Mouse (Mus musculus): ENCODE data around the gene Nemf. TPM values are rescaled to one million over a fixed set of nuclear protein-coding genes. Genes with fewer than 3 reads are reported as not detected.
"Not testable (repeated sequence)": the region's sequence is repeated elsewhere in the genome, so short reads cannot be mapped to it uniquely, and the experiment has no call there.

Gene Nemf
- polyA plus RNA-seq, 1 experiment = 43.5 TPM

GRCm38 (mm10) chr12:69389273-69389938 lies 32.4 kb upstream of the Nemf start:
- 65% methylated on average over 7 of the region's 7 CpGs for WGBS
- TF ChIP-seq POLR2A (IDR thresholded peaks at IDR 0.05; ENCODE audit: borderline replicate concordance, control insufficient read depth, low read depth, low read length) = no peak

GRCm38 (mm10) chr12:69388321-69388869 lies 31.4 kb upstream of the Nemf start:
- H3K27ac ChIP-seq (ENCODE audit: control insufficient read depth, insufficient read depth, low read depth, low read length, poor library complexity) = no peak overlapping the region
- TF ChIP-seq CTCF (IDR thresholded peaks at IDR 0.05; ENCODE audit: control insufficient read depth, insufficient read depth, low read length) = no peak
- TF ChIP-seq POLR2A (IDR thresholded peaks at IDR 0.05; ENCODE audit: borderline replicate concordance, control insufficient read depth, low read depth, low read length) = no peak
- WGBS = 91% methylated on average over 10 of the region's 10 CpGs
- no peak overlapping the region for H3K4me3 ChIP-seq (replicated peaks; ENCODE audit: control insufficient read depth, low read depth, low read length)
- H3K4me1 ChIP-seq (ENCODE audit: control insufficient read depth, insufficient read depth, low read length) = no peaks in the 10 kb centered on the region; the same call in 1 of the 2 replicates

More at GRCm38 (mm10) chr12:69389273-69389938, 32.4 kb upstream of the Nemf start:
- no peak overlapping the region for H3K27ac ChIP-seq (ENCODE audit: control insufficient read depth, insufficient read depth, low read depth, low read length, poor library complexity)
- H3K4me3 ChIP-seq (replicated peaks; ENCODE audit: control insufficient read depth, low read depth, low read length) = no peak overlapping the region
- H3K4me1 ChIP-seq (ENCODE audit: control insufficient read depth, insufficient read depth, low read length) = no peaks in the 10 kb centered on the region; the same call in 1 of the 2 replicates

GRCm38 (mm10) chr12:69386281-69386732 lies 29.3 kb upstream of the Nemf start:
- H3K4me3 ChIP-seq (replicated peaks; ENCODE audit: control insufficient read depth, low read depth, low read length); H3K4me1 ChIP-seq (ENCODE audit: control insufficient read depth, insufficient read depth, low read length); H3K27ac ChIP-seq (ENCODE audit: control insufficient read depth, insufficient read depth, low read depth, low read length, poor library complexity): not testable (repeated sequence)
- 67% methylated on average over 12 of the region's 12 CpGs for WGBS

GRCm38 (mm10) chr12:69385542-69386280 lies 28.7 kb upstream of the Nemf start:
- H3K4me3 ChIP-seq (replicated peaks; ENCODE audit: control insufficient read depth, low read depth, low read length) = no peak overlapping the region
- 59% methylated on average over 6 of the region's 6 CpGs for WGBS
- no peak for TF ChIP-seq POLR2A (IDR thresholded peaks at IDR 0.05; ENCODE audit: borderline replicate concordance, control insufficient read depth, low read depth, low read length)
- no peak for TF ChIP-seq CTCF (IDR thresholded peaks at IDR 0.05; ENCODE audit: control insufficient read depth, insufficient read depth, low read length)
- H3K27ac ChIP-seq (ENCODE audit: control insufficient read depth, insufficient read depth, low read depth, low read length, poor library complexity) = no peak overlapping the region; the same call in 1 of the 2 replicates
- no peaks in the 10 kb centered on the region; the same call in 1 of the 2 replicates for H3K4me1 ChIP-seq (ENCODE audit: control insufficient read depth, insufficient read depth, low read length)

- TF ChIP-seq POLR2A (IDR thresholded peaks at IDR 0.05; ENCODE audit: borderline replicate concordance, control insufficient read depth, low read depth, low read length) (no peak), CTCF (IDR thresholded peaks at IDR 0.05; ENCODE audit: control insufficient read depth, insufficient read depth, low read length) (no peak)
- no peaks in the 10 kb centered on the region; the same call in 1 of the 2 replicates for H3K4me1 ChIP-seq (ENCODE audit: control insufficient read depth, insufficient read depth, low read length)
- H3K27ac ChIP-seq (ENCODE audit: control insufficient read depth, insufficient read depth, low read depth, low read length, poor library complexity) = no peak overlapping the region
- whole genome bisulfite sequencing = 95% methylated on average over 5 of the region's 5 CpGs
- H3K4me3 ChIP-seq (replicated peaks; ENCODE audit: control insufficient read depth, low read depth, low read length) = no peak overlapping the region
These were observed 27.6 kb upstream of the Nemf start for GRCm38 (mm10) chr12:69384606-69385005.

GRCm38 (mm10) chr12:69382880-69383279 lies 25.9 kb upstream of the Nemf start:
- no peak overlapping the region for H3K27ac ChIP-seq (ENCODE audit: control insufficient read depth, insufficient read depth, low read depth, low read length, poor library complexity)
- no peak for TF ChIP-seq POLR2A (IDR thresholded peaks at IDR 0.05; ENCODE audit: borderline replicate concordance, control insufficient read depth, low read depth, low read length)
- no peak for TF ChIP-seq CTCF (IDR thresholded peaks at IDR 0.05; ENCODE audit: control insufficient read depth, insufficient read depth, low read length)
- WGBS = 70% methylated on average over 1 of the region's 1 CpGs
- no peak overlapping the region for H3K4me3 ChIP-seq (replicated peaks; ENCODE audit: control insufficient read depth, low read depth, low read length)
- no peaks in the 10 kb centered on the region; the same call in 1 of the 2 replicates for H3K4me1 ChIP-seq (ENCODE audit: control insufficient read depth, insufficient read depth, low read length)

GRCm38 (mm10) chr12:69378558-69379454 lies 21.8 kb upstream of the Nemf start:
- 83% methylated on average over 11 of the region's 11 CpGs for WGBS
- H3K4me3 ChIP-seq (replicated peaks; ENCODE audit: control insufficient read depth, low read depth, low read length) = no peak overlapping the region

GRCm38 (mm10) chr12:69377636-69378035 lies 20.7 kb upstream of the Nemf start:
- not testable (repeated sequence) for H3K27ac ChIP-seq (ENCODE audit: control insufficient read depth, insufficient read depth, low read depth, low read length, poor library complexity); H3K4me1 ChIP-seq (ENCODE audit: control insufficient read depth, insufficient read depth, low read length); H3K4me3 ChIP-seq (replicated peaks; ENCODE audit: control insufficient read depth, low read depth, low read length)
- WGBS = 89% methylated on average over 6 of the region's 6 CpGs

More at GRCm38 (mm10) chr12:69378558-69379454, 21.8 kb upstream of the Nemf start:
- TF ChIP-seq POLR2A (IDR thresholded peaks at IDR 0.05; ENCODE audit: borderline replicate concordance, control insufficient read depth, low read depth, low read length) = no peak
- no peak for TF ChIP-seq CTCF (IDR thresholded peaks at IDR 0.05; ENCODE audit: control insufficient read depth, insufficient read depth, low read length)
- no peak overlapping the region for H3K27ac ChIP-seq (ENCODE audit: control insufficient read depth, insufficient read depth, low read depth, low read length, poor library complexity)
- no peaks in the 10 kb centered on the region; the same call in 1 of the 2 replicates for H3K4me1 ChIP-seq (ENCODE audit: control insufficient read depth, insufficient read depth, low read length)

Data from bone marrow, adult 2 months (tissue).